Mouse (Mus musculus) lung, embryonic 16.5 days (tissue): ENCODE results near the gene Ftsj3. TPM values are rescaled to one million over a fixed set of nuclear protein-coding genes. Genes with fewer than 3 reads are reported as not detected.

Experiments used
- ATAC-seq: fragments of 200-750 bp; cut with Nextera tagmentation; 2 replicates; pipeline ENCODE4 v1.8.0; 2017; ENCODE audit warnings: low read depth, mild to moderate bottlenecking, moderate library complexity
- H3K27ac ChIP-seq: fragments of 300-500 bp; sonication (generic); 2 replicates; pipeline ENCODE4 v1.5.1; 2014; ENCODE audit warnings: mild to moderate bottlenecking, control low read depth, low read length
- H3K27me3 ChIP-seq: fragments of 300-500 bp; sonication (generic); 2 replicates; pipeline ENCODE4 v1.6.1; 2014; ENCODE audit warnings: low read depth, low read length, mixed read lengths; ENCODE audit not compliant: control insufficient read depth, insufficient read depth
- H3K36me3 ChIP-seq: fragments of 300-500 bp; sonication (generic); 2 replicates; pipeline ENCODE4 v1.6.1; 2014; ENCODE audit warnings: low read length; ENCODE audit not compliant: control insufficient read depth, insufficient read depth
- H3K4me1 ChIP-seq: fragments of 300-500 bp; sonication (generic); replicated peaks from 2 replicates; pipeline ENCODE4 v1.6.1; 2014; ENCODE audit warnings: low read length, mixed read lengths; ENCODE audit not compliant: control insufficient read depth, insufficient read depth
- H3K4me2 ChIP-seq: fragments of 300-500 bp; sonication (generic); 2 replicates; pipeline ENCODE4 v1.6.1; 2014; ENCODE audit warnings: low read depth, low read length, control low read depth
- H3K4me3 ChIP-seq: fragments of 300-500 bp; sonication (generic); 2 replicates; pipeline ENCODE4 v1.5.1; 2014; ENCODE audit warnings: mild to moderate bottlenecking, low read length, control low read depth
- H3K9ac ChIP-seq: fragments of 300-500 bp; sonication (generic); 2 replicates; pipeline ENCODE4 v1.6.1; 2014; ENCODE audit warnings: low read length, control low read depth
- H3K9me3 ChIP-seq: fragments of 300-500 bp; sonication (generic); 2 replicates; pipeline ENCODE4 v1.6.1; 2016; ENCODE audit warnings: low read length; ENCODE audit not compliant: control insufficient read depth
- WGBS: fragments of 180-500 bp; shearing (Covaris S2); extraction: QIAGEN DNeasy Blood & Tissue Kit; methylation state at CpG from one replicate; pipeline ENCODE4 v1.1.7; 2014; 5-methylcytosine and 5-hydroxymethylcytosine counted together
- polyA plus RNA-seq: library from polyadenylated mRNA; unstranded; fragments of >200 nt; fragmentation: Nextera tagmentation; extraction: Ambion mirVana; gene quantifications from 2 replicates; pipeline ENCODE4 v1.2.1, GENCODE M21; 2015

Ftsj3 gene
- polyA plus RNA-seq, 1 experiment from 2014 or later, result 48.7 TPM

GRCm38 (mm10) chr11:106220603-106221002, 35.3 kb downstream of the Ftsj3 start:
- no peak overlapping the region for H3K4me2 ChIP-seq
- no peak overlapping the region for H3K27ac ChIP-seq
- no peak overlapping the region for H3K4me3 ChIP-seq
- H3K27me3 ChIP-seq, result no peaks in the 10 kb centered on the region
- H3K36me3 ChIP-seq, result peaks cover 8% of the 10 kb centered on the region
- 84% methylated on average over 3 of the region's 3 CpGs for WGBS
- peaks cover 9% of the 10 kb centered on the region; the same call in 1 of the 2 replicates for H3K4me1 ChIP-seq
- H3K9me3 ChIP-seq, result no peaks in the 10 kb centered on the region
- ATAC-seq, result no peak
- H3K9ac ChIP-seq, result no peak overlapping the region

GRCm38 (mm10) chr11:106216730-106217490, 39.0 kb downstream of the Ftsj3 start, which contains the start of gene Ddx42:
Ddx42 (plus strand) TSS chr11:106216926.
- H3K9ac ChIP-seq, result peak within 1 kb of the TSS; percentile 99
- H3K27me3 ChIP-seq, result no peaks in the 10 kb centered on the region
- H3K4me1 ChIP-seq, result peaks cover 18% of the 10 kb centered on the region
- no peaks in the 10 kb centered on the region for H3K9me3 ChIP-seq
- peak within 1 kb of the TSS; percentile 84 for H3K4me2 ChIP-seq
- H3K4me3 ChIP-seq, result peak within 1 kb of the TSS; percentile 100
- peak within 1 kb of the TSS; percentile 97 for H3K27ac ChIP-seq
- H3K36me3 ChIP-seq, result peaks cover 6% of the 10 kb centered on the region; the same call in 1 of the 2 replicates
- WGBS, result under 1% methylated on average over 65 of the region's 70 CpGs
- ATAC-seq, result peak; percentile 95

GRCm38 (mm10) chr11:106215927-106216729, 39.8 kb downstream of the Ftsj3 start, which contains the start of gene Ccdc47:
Ccdc47 (minus strand) TSS chr11:106216344.
- Histone ChIP-seq H3K4me2 (peak within 1 kb of the TSS; percentile 84), H3K4me1 (peaks cover 18% of the 10 kb centered on the region), H3K9ac (peak within 1 kb of the TSS; percentile 99), H3K36me3 (peaks cover 9% of the 10 kb centered on the region), H3K4me3 (peak within 1 kb of the TSS; percentile 100), H3K9me3 (no peaks in the 10 kb centered on the region), H3K27ac (peak within 1 kb of the TSS; percentile 97), H3K27me3 (no peaks in the 10 kb centered on the region)
- under 1% methylated on average over 46 of the region's 46 CpGs for WGBS
- peak; percentile 98 for ATAC-seq

GRCm38 (mm10) chr11:106215450-106215859, 40.4 kb downstream of the Ftsj3 start:
- Histone ChIP-seq H3K27ac (peak overlapping the region; percentile 97), H3K9ac (peak overlapping the region; percentile 99), H3K27me3 (no peaks in the 10 kb centered on the region), H3K4me1 (peaks cover 18% of the 10 kb centered on the region), H3K4me2 (peak overlapping the region; percentile 84), H3K36me3 (peaks cover 13% of the 10 kb centered on the region), H3K4me3 (peak overlapping the region; percentile 100), H3K9me3 (no peaks in the 10 kb centered on the region)
- WGBS, result 17% methylated on average over 7 of the region's 7 CpGs
- ATAC-seq, result no peak

- Histone ChIP-seq H3K4me1 (peaks cover 18% of the 10 kb centered on the region), H3K36me3 (peaks cover 17% of the 10 kb centered on the region), H3K27ac (no peak overlapping the region), H3K27me3 (no peaks in the 10 kb centered on the region), H3K9me3 (no peaks in the 10 kb centered on the region), H3K4me3 (peak overlapping the region; percentile 100), H3K4me2 (peak overlapping the region; percentile 84), H3K9ac (peak overlapping the region; percentile 99)
- WGBS, result 84% methylated on average over 5 of the region's 5 CpGs
- ATAC-seq, result no peak
Measured at GRCm38 (mm10) chr11:106214856-106215255, 41.0 kb downstream of the Ftsj3 start.

- 86% methylated on average over 8 of the region's 8 CpGs for WGBS
- ATAC-seq, result no peak
Measured at GRCm38 (mm10) chr11:106212771-106213170, 43.1 kb downstream of the Ftsj3 start.

GRCm38 (mm10) chr11:106202123-106202465, 53.8 kb downstream of the Ftsj3 start, which contains the start of gene Strada:
Strada (minus strand) TSS chr11:106202168.
- H3K4me2 ChIP-seq, result no peak within 1 kb of the TSS
- no peak within 1 kb of the TSS for H3K4me3 ChIP-seq
- no peaks in the 10 kb centered on the region for H3K27me3 ChIP-seq
- no peak for ATAC-seq
- H3K36me3 ChIP-seq, result peaks cover 61% of the 10 kb centered on the region
- 74% methylated on average over 5 of the region's 5 CpGs for WGBS
- H3K27ac ChIP-seq, result no peak within 1 kb of the TSS
- no peak within 1 kb of the TSS for H3K9ac ChIP-seq
- H3K4me1 ChIP-seq, result no peaks in the 10 kb centered on the region
- no peaks in the 10 kb centered on the region for H3K9me3 ChIP-seq

More at GRCm38 (mm10) chr11:106212771-106213170, 43.1 kb downstream of the Ftsj3 start:
- Histone ChIP-seq H3K27me3 (no peaks in the 10 kb centered on the region), H3K9ac (no peak overlapping the region), H3K4me1 (peaks cover 10% of the 10 kb centered on the region), H3K4me3 (no peak overlapping the region), H3K9me3 (no peaks in the 10 kb centered on the region), H3K4me2 (no peak overlapping the region), H3K27ac (no peak overlapping the region), H3K36me3 (peaks cover 32% of the 10 kb centered on the region)

- no peak overlapping the region for H3K27ac ChIP-seq
- no peaks in the 10 kb centered on the region for H3K27me3 ChIP-seq
- no peaks in the 10 kb centered on the region for H3K9me3 ChIP-seq
- H3K36me3 ChIP-seq, result peaks cover 57% of the 10 kb centered on the region
- H3K4me1 ChIP-seq, result no peaks in the 10 kb centered on the region
- 92% methylated on average over 19 of the region's 19 CpGs for WGBS
- no peak overlapping the region for H3K9ac ChIP-seq
- H3K4me2 ChIP-seq, result no peak overlapping the region
- no peak overlapping the region for H3K4me3 ChIP-seq
- ATAC-seq, result no peak
Measured at GRCm38 (mm10) chr11:106201337-106202122, 54.3 kb downstream of the Ftsj3 start.
